Mouse (Mus musculus) gastrocnemius, postnatal 25 days (tissue): ENCODE data around the gene Tmed3. TPM values are rescaled to one million over a fixed set of nuclear protein-coding genes. Genes with fewer than 3 reads are reported as not detected.

Source experiments
- DNase-seq: peaks from one replicate; pipeline ENCODE4 v3.0.0; 2022
- long read RNA-seq, 2 experiments: library from polyadenylated mRNA; stranded (forward); transcript quantifications; one replicate each; pipeline ENCODE4 v2.0.0; 2021
- total RNA-seq, 2 experiments: library from RNA; stranded (reverse); gene quantifications; 1 replicate in 1 of 2; 2 replicates in 1 of 2; pipeline ENCODE4 v1.2.3; 2021

Gene Tmed3
- 10 to 100 TPM; 16.6 to 23.0 TPM for total RNA-seq
- long read RNA-seq, experiment 1, transcript Tmed3-201 (3 exons, 1,346 nt): major isoform, 27 of 34 reads
- long read RNA-seq, experiment 1, partial matches to known transcripts: 7 of 34 reads
- long read RNA-seq, experiment 1, other reads (novel, unspliced or antisense): 0 of 34 reads
- long read RNA-seq, experiment 2, transcript Tmed3-201 (3 exons, 1,346 nt): major isoform, 27 of 29 reads
- long read RNA-seq, experiment 2, partial matches to known transcripts: 1 of 29 reads
- long read RNA-seq, experiment 2, other reads (novel, unspliced or antisense): 1 of 29 reads

- peak; percentile 92 for DNase-seq
Measured at GRCm38 (mm10) chr9:89704265-89705196, at the start of gene Tmed3. Gene Tmed3, minus strand, starts transcription at chr9:89705068.

DNA sequence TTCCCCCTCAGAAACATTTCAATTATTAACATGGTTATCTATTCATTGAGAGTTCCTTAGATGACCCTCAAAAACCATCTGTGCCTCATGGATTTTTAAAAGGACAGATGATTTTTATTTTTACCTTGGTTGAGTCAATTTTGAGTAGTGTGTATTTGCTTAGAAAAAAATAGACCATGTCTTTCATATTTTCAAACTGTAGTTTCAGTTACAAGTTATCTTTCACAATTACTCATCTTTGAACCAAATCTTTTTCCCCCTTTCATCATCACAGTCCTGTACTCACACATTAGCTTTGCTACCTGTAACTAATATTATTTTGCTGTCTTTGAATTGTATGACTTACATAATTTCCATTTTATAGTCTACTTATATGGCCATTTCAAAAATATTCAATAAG is 35.2 kb upstream of the Tmed3 start:
- DNase-seq: no peak

DNA sequence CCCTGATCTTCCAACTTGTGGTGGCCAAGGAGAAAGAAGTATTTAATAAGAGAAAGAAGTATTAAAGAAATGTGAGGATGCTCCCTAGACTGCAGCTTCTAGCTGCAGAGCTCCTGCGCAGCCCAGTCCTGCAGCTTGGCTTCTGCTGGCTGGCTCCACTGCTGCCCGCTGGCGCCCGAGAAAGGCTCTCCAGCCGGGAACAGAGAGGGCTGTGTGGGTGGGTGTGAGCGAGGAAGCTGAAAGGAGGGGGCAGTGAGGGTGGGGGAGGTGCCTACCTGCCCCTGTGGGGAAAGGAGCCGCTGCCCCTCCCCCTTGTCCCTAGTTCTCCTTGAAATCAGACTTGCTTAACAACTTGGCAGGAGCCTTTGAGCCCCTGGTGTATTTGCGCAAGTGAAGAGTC is 33.4 kb upstream of the Tmed3 start, which contains the start of gene Ankrd34c:
Ankrd34c (minus strand) TSS at position 181 of the 400 bp plus-strand sequence.
- DNase-seq: no peak

DNA sequence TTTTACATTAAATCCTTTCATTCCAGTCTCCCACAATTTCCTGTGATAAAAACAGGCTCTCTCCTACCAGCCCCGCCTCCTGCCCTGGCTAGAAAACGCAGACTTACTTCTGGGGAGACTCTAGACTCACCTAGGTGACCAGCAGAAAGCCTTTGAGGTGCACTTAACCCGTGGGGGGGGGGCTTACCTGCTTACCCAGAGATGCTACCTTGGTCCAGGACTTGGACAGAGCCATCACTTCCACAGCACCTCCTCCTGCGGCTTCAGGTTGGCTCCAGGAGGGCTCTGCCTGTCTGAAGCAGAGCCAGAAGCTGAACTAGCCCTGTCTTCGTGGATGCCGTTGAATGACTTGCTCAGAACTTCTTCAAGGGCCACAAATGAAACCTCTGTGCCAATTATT is 33.0 kb upstream of the Tmed3 start:
- DNase-seq: no peak

GRCm38 (mm10) chr9:89736932-89737705 is 32.3 kb upstream of the Tmed3 start:
- DNase-seq: no peak

DNA sequence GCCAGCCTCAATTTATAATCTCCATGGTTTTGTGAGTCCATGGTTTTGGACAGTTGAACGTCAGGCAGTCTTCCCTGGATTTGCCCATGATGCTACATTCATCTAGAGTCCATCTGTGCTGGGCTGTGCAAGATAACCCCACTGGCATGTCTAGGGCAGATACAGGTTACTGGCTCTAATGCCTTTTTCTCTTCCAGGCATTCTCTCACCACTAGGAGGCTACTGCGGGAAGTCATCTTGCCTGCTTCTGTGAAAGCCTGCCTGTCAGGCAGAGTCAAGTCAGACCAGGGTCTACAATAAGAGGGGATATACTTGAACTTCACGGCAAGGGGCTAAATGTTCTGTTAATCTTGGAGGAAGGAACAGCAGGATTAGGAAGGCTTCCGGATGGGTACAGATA is 2.0 kb upstream of the Tmed3 start:
- DNase-seq: no peak

GRCm38 (mm10) chr9:89705197-89705533 is 297 bp upstream of the Tmed3 start:
- DNase-seq: no peak

- no peak for DNase-seq
Measured at GRCm38 (mm10) chr9:89700910-89701457, 3.9 kb downstream of the Tmed3 start.

- DNase-seq: no peak
Measured at GRCm38 (mm10) chr9:89695143-89695542, 9.7 kb downstream of the Tmed3 start.

GRCm38 (mm10) chr9:89693670-89694069 is 11.2 kb downstream of the Tmed3 start:
- DNase-seq: no peak

DNA sequence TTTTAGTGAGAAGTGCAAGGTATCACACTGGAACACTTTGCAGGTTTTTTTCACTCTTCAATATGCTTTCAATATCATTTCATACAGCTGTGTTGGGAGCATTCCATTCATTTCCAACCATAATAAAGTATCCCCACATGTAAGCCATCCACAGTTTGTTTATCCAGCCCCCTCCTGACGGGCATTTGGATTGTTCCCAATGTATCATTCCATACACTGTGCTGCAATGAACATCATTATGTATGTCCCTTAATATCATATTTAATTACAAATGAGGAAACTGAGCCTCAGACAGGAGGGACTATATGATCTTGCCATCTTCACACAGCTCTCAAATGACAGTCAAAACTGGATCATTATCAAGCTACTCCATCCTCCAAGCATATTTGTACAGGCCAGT is 15.7 kb downstream of the Tmed3 start:
- DNase-seq: no peak

- DNase-seq: no peak
Measured at GRCm38 (mm10) chr9:89687503-89688226, 17.2 kb downstream of the Tmed3 start.

- DNase-seq: no peak
Measured at GRCm38 (mm10) chr9:89686262-89686661, 18.6 kb downstream of the Tmed3 start.

DNA sequence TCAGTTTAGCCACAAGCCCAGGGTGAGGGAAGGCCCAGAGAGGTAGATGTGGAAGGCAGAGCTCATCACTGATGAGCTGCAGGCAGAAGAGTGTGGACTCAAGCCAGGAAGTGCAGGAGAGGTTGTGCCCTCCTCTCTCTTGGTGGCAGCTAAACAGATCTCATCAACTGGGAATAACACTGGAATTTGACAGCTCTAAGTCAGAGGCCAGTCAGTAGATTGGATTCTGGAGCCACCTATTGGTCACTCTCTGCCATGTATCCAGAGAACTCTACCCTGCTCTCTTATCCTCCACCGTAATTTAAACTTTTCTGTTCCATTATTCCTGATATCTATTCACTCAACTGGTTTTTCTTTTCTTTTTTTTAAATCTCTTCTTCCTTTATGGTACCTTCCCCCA is 25.9 kb downstream of the Tmed3 start:
- no peak for DNase-seq

DNA sequence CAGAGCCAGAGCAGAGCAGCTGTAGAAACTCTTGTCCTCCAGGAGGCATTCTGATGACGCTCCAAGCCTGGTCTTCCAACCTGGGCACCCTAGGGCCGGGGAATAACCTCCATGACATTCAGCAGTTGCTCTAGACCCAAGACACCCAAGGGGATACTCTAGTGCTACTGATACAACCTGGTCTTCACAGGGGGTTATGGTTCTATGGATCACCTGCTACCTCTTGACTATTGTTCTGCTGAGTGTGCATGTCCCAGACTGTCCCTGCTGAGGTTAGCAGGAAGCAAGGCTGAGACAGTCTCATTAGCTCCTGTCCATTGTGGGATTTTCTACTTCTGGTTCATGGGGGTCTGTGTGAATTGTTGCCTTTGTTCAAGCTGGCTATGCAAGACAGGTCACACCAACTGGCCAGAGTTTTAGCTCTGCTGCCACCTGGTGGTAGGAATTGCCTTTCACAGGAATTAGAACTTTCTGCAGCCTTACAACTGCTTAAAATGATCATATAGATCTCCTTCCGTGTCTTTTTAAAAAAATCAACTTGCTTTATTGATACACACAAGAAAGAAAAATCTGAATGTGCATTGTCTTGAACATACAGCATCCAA is 30.8 kb downstream of the Tmed3 start:
- no peak for DNase-seq

GRCm38 (mm10) chr9:89673402-89673801 is 31.5 kb downstream of the Tmed3 start:
- DNase-seq: no peak

- no peak for DNase-seq
Measured at GRCm38 (mm10) chr9:89669878-89670277, 35.0 kb downstream of the Tmed3 start.

- DNase-seq: no peak
Measured at GRCm38 (mm10) chr9:89667306-89667942, 37.4 kb downstream of the Tmed3 start.

DNA sequence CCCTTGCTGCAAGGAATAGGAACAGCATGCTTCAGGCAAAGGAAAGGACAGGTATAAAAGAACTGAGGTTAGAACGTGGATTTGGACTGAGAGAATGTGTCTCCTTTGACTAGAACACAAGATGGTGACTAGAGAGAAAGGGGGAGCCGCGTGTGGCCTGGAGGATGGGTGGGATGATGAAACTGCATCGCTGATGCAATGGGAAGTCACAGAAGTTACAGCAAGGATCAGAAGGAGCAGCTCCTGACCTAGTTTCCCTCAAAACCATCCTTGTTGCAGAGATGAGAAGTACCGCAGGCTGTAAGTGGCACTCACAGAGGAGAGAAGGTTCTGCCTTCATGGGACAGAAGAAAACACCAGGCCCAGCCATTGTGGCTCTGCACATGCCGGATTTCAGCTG is 54.0 kb downstream of the Tmed3 start:
- no peak for DNase-seq
